Comparison of ENCODE assay signal across 16 mouse cellular contexts in the genomic region with DNA sequence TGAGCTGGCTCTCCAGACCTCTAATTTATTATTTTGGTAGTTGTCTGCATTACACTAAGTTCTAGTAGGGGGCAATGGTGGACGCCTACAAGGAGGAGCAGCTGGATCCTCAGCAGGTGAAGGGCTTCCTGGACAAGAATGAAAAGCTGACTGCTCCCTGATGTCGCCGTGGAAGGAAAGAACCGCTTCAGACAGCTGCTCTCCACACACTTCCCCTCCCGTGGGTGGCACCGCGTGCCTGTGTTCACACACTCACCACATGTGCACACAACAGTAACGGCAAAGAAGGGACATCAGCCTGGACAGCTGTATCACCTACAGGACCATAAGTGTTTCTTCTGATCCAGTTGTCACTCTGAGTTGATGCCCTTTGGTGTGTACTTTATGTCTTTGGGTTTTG.
DNase-seq lines count a peak whose midpoint lies in the region; ATAC-seq and TF ChIP-seq lines count a peak whose summit lies in the region.
"Had no signal": no experiment of that assay in that cellular context is flagged by ENCODE, and none has a peak within 500 bp of the region (broad histone marks: within the 10 kb centered on the region; RNA-seq: fewer than 3 reads in every experiment).

No protein-coding gene starts in this region.

- 63% methylated on average over 8 of the region's 8 CpGs for WGBS in heart, embryonic 14.5 days
- WGBS in liver, embryonic 13.5 days (ENCODE audit: insufficient replicate concordance) = 60% methylated on average over 8 of the region's 8 CpGs
- 73% methylated on average over 8 of the region's 8 CpGs for WGBS in hindbrain, embryonic 16.5 days

- no peak overlapping the region for H3K4me2 ChIP-seq in heart, embryonic 14.5 days (ENCODE audit: low read length)
- H3K4me2 ChIP-seq in liver, embryonic 13.5 days = peak overlapping the region; percentile 17; the same call in 1 of the 2 replicates
- H3K4me2 ChIP-seq in hindbrain, embryonic 16.5 days (ENCODE audit: low read length) = no peak overlapping the region
- H3K4me2 ChIP-seq: embryonic facial prominence, embryonic 15.5 days; hindbrain, embryonic 15.5 days; lung, embryonic 14.5 days had no signal

- no peak for TF ChIP-seq RAD21 in MEL (IDR thresholded peaks at IDR 0.05; ENCODE audit: low read depth, low read length)

- H3K27ac ChIP-seq in heart, embryonic 14.5 days (replicated peaks in 1 of 2; ENCODE audit: control insufficient read depth in 1 of 2, insufficient read depth in 1 of 2, low read depth in 2 of 2, low read length in 2 of 2) = peak overlapping the region; percentile 25 to 30; a peak in 1 of 4 replicates
- H3K27ac ChIP-seq in MEL (ENCODE audit: control insufficient read depth, low read depth, low read length) = peak overlapping the region; percentile 96; the same call in 1 of the 2 replicates
- H3K27ac ChIP-seq in liver, embryonic 13.5 days = peak overlapping the region; percentile 90
- H3K27ac ChIP-seq in hindbrain, embryonic 16.5 days (ENCODE audit: low read depth, low read length) = no peak overlapping the region
- H3K27ac ChIP-seq: embryonic facial prominence, embryonic 15.5 days; hindbrain, embryonic 15.5 days had no signal

- no peak for TF ChIP-seq POLR2A in MEL (IDR thresholded peaks at IDR 0.05; ENCODE audit: control insufficient read depth in 1 of 2, insufficient read depth in 1 of 2, low read depth in 1 of 2, low read length in 2 of 2, poor library complexity in 1 of 2)

- no peaks in the 10 kb centered on the region for H3K27me3 ChIP-seq in heart, embryonic 14.5 days (ENCODE audit: control insufficient read depth, insufficient read depth, low read length)
- no peaks in the 10 kb centered on the region for H3K27me3 ChIP-seq in MEL (ENCODE audit: control insufficient read depth in 1 of 2, insufficient read depth in 2 of 2, low read length in 2 of 2)
- no peaks in the 10 kb centered on the region for H3K27me3 ChIP-seq in liver, embryonic 13.5 days
- H3K27me3 ChIP-seq in hindbrain, embryonic 16.5 days (replicated peaks; ENCODE audit: control insufficient read depth, insufficient read depth, low read length) = no peaks in the 10 kb centered on the region
- H3K27me3 ChIP-seq: embryonic facial prominence, embryonic 15.5 days; hindbrain, embryonic 15.5 days; Patski had no signal

- TF ChIP-seq CTCF in MEL (IDR thresholded peaks at IDR 0.05 in 2 of 3, conservative IDR thresholded peaks at IDR 0.05 in 1 of 3; ENCODE audit: control insufficient read depth in 1 of 3, insufficient read depth in 1 of 3, low read depth in 2 of 3, low read length in 3 of 3, poor library complexity in 1 of 3, severe bottlenecking in 1 of 3) = no peak

- TF ChIP-seq EP300 in MEL (IDR thresholded peaks at IDR 0.05; ENCODE audit: low read depth in 1 of 2, low read length in 2 of 2) = no peak

- H3K36me3 ChIP-seq in heart, embryonic 14.5 days (ENCODE audit: control insufficient read depth, insufficient read depth, low read length) = no peaks in the 10 kb centered on the region
- peaks cover 0 to 33% of the 10 kb centered on the region in 2 experiments; a peak in 2 of 4 replicates for H3K36me3 ChIP-seq in MEL (ENCODE audit: control insufficient read depth in 1 of 2, insufficient read depth in 2 of 2, low read length in 2 of 2)
- no peaks in the 10 kb centered on the region for H3K36me3 ChIP-seq in liver, embryonic 13.5 days
- H3K36me3 ChIP-seq in hindbrain, embryonic 16.5 days (ENCODE audit: control insufficient read depth, insufficient read depth, low read length) = no peaks in the 10 kb centered on the region
- H3K36me3 ChIP-seq: embryonic facial prominence, embryonic 15.5 days; hindbrain, embryonic 15.5 days had no signal

- H3K4me3 ChIP-seq in heart, embryonic 14.5 days (ENCODE audit: control insufficient read depth in 1 of 2, insufficient read depth in 1 of 2, low read depth in 1 of 2, low read length in 2 of 2) = no peak overlapping the region
- peak overlapping the region in 1 of 2 experiments; percentile 69; a peak in 2 of 4 replicates for H3K4me3 ChIP-seq in MEL (ENCODE audit: control insufficient read depth in 1 of 2, insufficient read depth in 1 of 2, low read depth in 2 of 2, low read length in 2 of 2)
- H3K4me3 ChIP-seq in liver, embryonic 13.5 days (replicated peaks) = no peak overlapping the region
- H3K4me3 ChIP-seq in hindbrain, embryonic 16.5 days (ENCODE audit: low read length) = no peak overlapping the region
- H3K4me3 ChIP-seq: embryonic facial prominence, embryonic 15.5 days; hindbrain, embryonic 15.5 days; myocyte had no signal

- ATAC-seq in heart, embryonic 14.5 days (ENCODE audit: insufficient number of reproducible peaks, insufficient read depth, low FRiP score, low read depth) = no peak; the same call in 1 of the 2 replicates
- ATAC-seq in liver, embryonic 13.5 days (ENCODE audit: low read depth) = no peak
- ATAC-seq in hindbrain, embryonic 16.5 days = no peak
- ATAC-seq: forebrain, postnatal 0 days; Patski had no signal

- H3K4me1 ChIP-seq in heart, embryonic 14.5 days (ENCODE audit: control insufficient read depth in 2 of 2, insufficient read depth in 2 of 2, low read length in 2 of 2) = peaks cover 14 to 23% of the 10 kb centered on the region in 2 experiments
- H3K4me1 ChIP-seq in MEL (ENCODE audit: control insufficient read depth in 1 of 2, insufficient read depth in 2 of 2, low read length in 2 of 2) = peaks cover 0 to 44% of the 10 kb centered on the region in 2 experiments; a peak in 2 of 4 replicates
- H3K4me1 ChIP-seq in liver, embryonic 13.5 days (replicated peaks) = peaks cover 63% of the 10 kb centered on the region
- H3K4me1 ChIP-seq in hindbrain, embryonic 16.5 days (ENCODE audit: control insufficient read depth, insufficient read depth, low read depth, low read length) = no peaks in the 10 kb centered on the region
- H3K4me1 ChIP-seq: hindbrain, embryonic 15.5 days had no signal

- DNase-seq in heart, adult 9 months (ENCODE audit: low spot score in 2 of 2) = no peak
- no peak for DNase-seq in MEL (ENCODE audit: low read depth, low spot score)
- no peak for DNase-seq in liver, embryonic 13.5 days
- DNase-seq in thymus, adult 18-20 months = peak; percentile 32 to 57
- no peak for DNase-seq in cerebellum, adult 11-12 months
- DNase-seq in embryo, embryonic 10 days (ENCODE audit: low spot score) = no peak
- DNase-seq: forebrain, postnatal 0 days; gastrocnemius, postnatal 36 days; kidney, adult 8-10 months; lung, embryonic 14.5 days had no signal

- no peaks in the 10 kb centered on the region for H3K9me3 ChIP-seq in heart, embryonic 14.5 days (ENCODE audit: control insufficient read depth, low read length)
- no peaks in the 10 kb centered on the region for H3K9me3 ChIP-seq in MEL (replicated peaks; ENCODE audit: insufficient read depth, low read length)
- no peaks in the 10 kb centered on the region for H3K9me3 ChIP-seq in liver, embryonic 13.5 days (replicated peaks)
- no peaks in the 10 kb centered on the region for H3K9me3 ChIP-seq in hindbrain, embryonic 16.5 days (ENCODE audit: control insufficient read depth, low read length)
- H3K9me3 ChIP-seq: embryonic facial prominence, embryonic 15.5 days; hindbrain, embryonic 15.5 days had no signal

- peaks cover 11% of the 10 kb centered on the region for H3K79me2 ChIP-seq in MEL (ENCODE audit: control insufficient read depth, insufficient read depth, low read length, poor library complexity)

- H3K9ac ChIP-seq in heart, embryonic 14.5 days (ENCODE audit: low read length) = no peak overlapping the region
- peak overlapping the region; percentile 75 for H3K9ac ChIP-seq in MEL (ENCODE audit: control insufficient read depth, low read depth, low read length, poor library complexity, severe bottlenecking)
- 0 out of 2 replicates have a peak overlapping the region, but pooled peaks have one; percentile 10 for H3K9ac ChIP-seq in liver, embryonic 13.5 days
- H3K9ac ChIP-seq in hindbrain, embryonic 16.5 days (ENCODE audit: low read depth, low read length) = no peak overlapping the region
- H3K9ac ChIP-seq: embryonic facial prominence, embryonic 15.5 days; forebrain, postnatal 0 days; hindbrain, embryonic 15.5 days; lung, embryonic 14.5 days had no signal

TF ChIP-seq in MEL, 35 proteins besides CTCF, POLR2A, EP300 and RAD21:
- TF ChIP-seq BHLHE40 (IDR thresholded peaks at IDR 0.05; ENCODE audit: borderline replicate concordance, low read depth, low read length) (no peak), MAX (IDR thresholded peaks at IDR 0.05; ENCODE audit: low read length) (peak; percentile 32; the same call in 1 of the 2 replicates)

Comparison
In these comparisons a context has a peak if more than half of its experiments do, and no peak if none do; other contexts are left out.
1. H3K9ac ChIP-seq: peak in MEL (single experiment) and liver, embryonic 13.5 days (single experiment); none in heart, embryonic 14.5 days (single experiment) and hindbrain, embryonic 16.5 days (single experiment).
2. DNase-seq: peak in thymus, adult 18-20 months (2 of 2); none in heart, adult 9 months (0 of 2), MEL (single experiment), liver, embryonic 13.5 days (single experiment), cerebellum, adult 11-12 months (single experiment) and embryo, embryonic 10 days (single experiment).